Mouse (Mus musculus) embryonic stem cell, embryonic (primary cell): ENCODE measurements around the gene Ptk7.

Source experiments
- CTCF ChIA-PET, 4 experiments: fragments of 300-600 bp in 2 of 4; fragments of 350-600 bp in 2 of 4; sonication (Branson Sonifier 250); formaldehyde crosslinking; loops; one replicate each; lab custom pipeline; 2022; ENCODE audit warnings: inconsistent platforms in 2 of 4; lab: Charles Lee
- POLR2A ChIA-PET, 4 experiments: fragments of 300-600 bp in 2 of 4; fragments of 350-600 bp in 2 of 4; sonication (Branson Sonifier 250); formaldehyde crosslinking; loops; one replicate each; lab custom pipeline; 2022; ENCODE audit warnings: antibody characterized with exemption in 4 of 4, inconsistent platforms in 1 of 4; lab: Charles Lee

The Ptk7 gene

GRCm38 (mm10) chr17:46650232-46651031 is 21.1 kb upstream of the Ptk7 start, which contains the start of gene Cul7:
TSS of gene Cul7 (plus strand) at chr17:46650337.
- CTCF ChIA-PET: interaction anchor here in 2 of 4 experiments (0.7 to 0.8 kb wide), 2 partner anchors 44 to 65 kb away, joined by 3 read pairs; no protein-coding TSS in a partner anchor
- POLR2A ChIA-PET: interaction anchor here in 3 of 4 experiments (0.6 to 3.2 kb wide), 24 partner anchors 9 to 490 kb away, joined by 3 to 17 read pairs (median 4); partner anchors contain the start of genes Ppp2r5d (in 2 of the 3), Rrp36 (in 2 of the 3) and Ptk7 (in 1 of the 3)

GRCm38 (mm10) chr17:46649811-46650210 is 20.5 kb upstream of the Ptk7 start:
- CTCF ChIA-PET: no interaction called here
- POLR2A ChIA-PET: interaction anchor here in 3 of 4 experiments (0.6 to 3.2 kb wide), 16 partner anchors 8 to 466 kb away, joined by 3 to 17 read pairs (median 5); partner anchors contain the start of genes Rrp36 (in 2 of the 3), Ppp2r5d (in 1 of the 3) and Ptk7 (in 1 of the 3)

- CTCF ChIA-PET: interaction anchor here in 2 of 4 experiments (0.6 kb wide), 2 partner anchors 30 to 92 kb away, joined by 3 to 6 read pairs; partner anchors contain the start of gene Mea1 (in 1 of the 2)
- POLR2A ChIA-PET: interaction anchor here in 2 of 4 experiments (1.0 to 2.1 kb wide), 4 partner anchors 11 to 31 kb away, joined by 3 to 8 read pairs (median 4); no protein-coding TSS in a partner anchor
Observed at GRCm38 (mm10) chr17:46648436-46648835, 19.1 kb upstream of the Ptk7 start.

- POLR2A ChIA-PET: interaction anchor here in 3 of 4 experiments (0.5 to 2.1 kb wide), 7 partner anchors 9 to 211 kb away, joined by 3 to 8 read pairs (median 3); partner anchors contain the start of genes Bicral (in 1 of the 3) and Klhdc3 (in 1 of the 3)
- CTCF ChIA-PET: interaction anchor here in 1 of 4 experiments (0.6 kb wide), 1 partner anchor 51 kb away, joined by 7 read pairs; no protein-coding TSS in a partner anchor
Observed at GRCm38 (mm10) chr17:46647279-46647678, 18.0 kb upstream of the Ptk7 start.

DNA sequence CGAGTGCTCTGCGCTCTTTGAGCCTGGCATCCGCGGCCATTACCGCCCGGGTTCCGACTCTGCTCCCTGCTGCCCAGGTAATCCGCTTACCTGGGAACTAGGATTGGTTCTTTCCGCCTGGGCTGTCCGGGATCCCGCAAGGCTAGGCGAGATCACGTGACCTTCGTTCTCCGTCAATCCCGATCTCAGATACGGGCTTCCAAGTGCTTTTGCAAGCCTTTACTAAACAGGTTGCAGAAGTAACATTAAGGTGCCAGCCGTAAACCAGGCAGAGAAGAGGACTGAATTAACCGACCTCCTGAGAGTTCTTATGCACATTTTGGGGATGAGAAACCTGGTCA is 17.0 kb upstream of the Ptk7 start:
- ChIA-PET POLR2A (no interaction called here), CTCF (no interaction called here)

DNA sequence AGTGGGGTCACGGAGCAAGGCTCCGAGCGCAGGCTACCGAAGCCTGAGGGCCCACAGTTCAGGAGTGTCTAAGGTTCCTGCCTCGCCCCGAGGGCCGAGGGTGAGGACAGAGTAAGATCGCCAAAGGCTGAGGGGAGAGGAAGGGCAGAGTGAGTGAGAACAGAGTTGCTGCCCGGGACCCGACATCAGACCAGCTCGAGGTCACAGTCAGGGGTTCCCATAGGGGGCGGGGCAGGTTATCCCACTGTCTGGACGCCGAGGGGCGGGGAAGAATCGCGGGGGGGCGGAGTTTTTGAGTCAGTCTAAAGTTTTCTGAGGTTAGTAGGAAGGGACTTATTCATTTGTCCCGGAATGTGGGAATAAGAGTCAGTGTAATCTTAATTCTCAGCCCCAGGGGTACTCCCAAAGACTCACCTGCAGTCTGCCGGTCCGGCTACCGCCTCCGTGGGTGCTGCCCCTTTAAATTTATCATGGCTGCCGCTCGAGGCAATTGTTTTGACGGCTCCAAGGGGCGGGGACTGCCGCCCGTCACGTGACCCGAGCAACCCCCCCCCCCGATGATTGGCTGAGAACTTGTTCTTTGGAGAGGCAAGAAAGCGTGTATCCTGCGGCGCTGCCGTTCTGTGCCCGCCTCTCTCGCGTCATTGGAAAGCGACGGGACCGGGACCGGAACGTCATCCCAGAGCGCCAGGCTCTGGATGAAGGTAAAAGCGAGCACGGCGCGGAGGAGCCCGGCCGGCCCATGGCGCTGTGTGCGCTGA is 16.4 kb upstream of the Ptk7 start, which contains the start of the genes Klc4 and Mrpl2:
TSS of gene Klc4 (minus strand) at position 462 of the 761 bp plus-strand sequence.
TSS of gene Mrpl2 (plus strand) at position 669 of the 761 bp plus-strand sequence.
- ChIA-PET CTCF (interaction anchor here in 2 of 4 experiments (0.6 to 1.4 kb wide), 7 partner anchors 9 to 93 kb away, joined by 3 to 6 read pairs (median 4); partner anchors contain the start of genes Klhdc3 (in 1 of the 2), Ppp2r5d (in 1 of the 2) and Ptk7 (in 1 of the 2)), POLR2A (interaction anchor here in 3 of 4 experiments (0.6 to 3.2 kb wide), 23 partner anchors 9 to 258 kb away, joined by 3 to 21 read pairs (median 4); partner anchors contain the start of genes Ppp2r5d (in 2 of the 3), Ptk7 (in 2 of the 3), 2310039H08Rik (in 1 of the 3) and Cul9 (in 1 of the 3))

GRCm38 (mm10) chr17:46644916-46645475 is 15.7 kb upstream of the Ptk7 start:
- CTCF ChIA-PET: interaction anchor here in 3 of 4 experiments (0.6 to 2.2 kb wide), 9 partner anchors 8 to 119 kb away, joined by 3 to 14 read pairs (median 4); partner anchors contain the start of genes Klhdc3 (in 1 of the 3), Ppp2r5d (in 1 of the 3) and Ptk7 (in 1 of the 3)

GRCm38 (mm10) chr17:46644152-46644805 is 15.0 kb upstream of the Ptk7 start:
- ChIA-PET POLR2A (interaction anchor here in 3 of 4 experiments (0.7 to 3.2 kb wide), 20 partner anchors 8 to 1060 kb away, joined by 3 to 21 read pairs (median 4); partner anchors contain the start of genes Ppp2r5d (in 2 of the 3), Ptk7 (in 2 of the 3), Klhdc3 (in 1 of the 3) and Rrp36 (in 1 of the 3)), CTCF (interaction anchor here (0.6 to 2.2 kb wide), 9 partner anchors 8 to 119 kb away, joined by 3 to 14 read pairs (median 3); no protein-coding TSS in a partner anchor)

More at GRCm38 (mm10) chr17:46644916-46645475, 15.7 kb upstream of the Ptk7 start:
- POLR2A ChIA-PET: interaction anchor here in 3 of 4 experiments (0.6 to 3.2 kb wide), 29 partner anchors 8 to 1060 kb away, joined by 3 to 21 read pairs (median 4); partner anchors contain the start of genes Klhdc3 (in 2 of the 3), Ppp2r5d (in 2 of the 3), Ptk7 (in 2 of the 3) and 2310039H08Rik (in 1 of the 3)

- CTCF ChIA-PET: interaction anchor here in 1 of 4 experiments (0.9 kb wide), 2 partner anchors 31 to 41 kb away, joined by 3 read pairs; no protein-coding TSS in a partner anchor
- POLR2A ChIA-PET: interaction anchor here (0.6 to 1.6 kb wide), 9 partner anchors 8 to 860 kb away, joined by 3 to 5 read pairs (median 4); partner anchors contain the start of genes Cul7 (in 1 of the 4), Ppp2r5d (in 1 of the 4) and Taf8 (in 1 of the 4)
Observed at GRCm38 (mm10) chr17:46642060-46642459, 12.8 kb upstream of the Ptk7 start.

- CTCF ChIA-PET: interaction anchor here in 1 of 4 experiments (0.7 kb wide), 1 partner anchor 26 kb away, joined by 3 read pairs; no protein-coding TSS in a partner anchor
- POLR2A ChIA-PET: interaction anchor here in 2 of 4 experiments (0.6 to 1.2 kb wide), 2 partner anchors 9 to 39 kb away, joined by 3 read pairs; partner anchors contain the start of gene Mea1 (in 1 of the 2)
Observed at GRCm38 (mm10) chr17:46639929-46640328, 10.6 kb upstream of the Ptk7 start.

- POLR2A ChIA-PET: interaction anchor here (0.6 to 2.8 kb wide), 23 partner anchors 8 to 1321 kb away, joined by 3 to 17 read pairs (median 4); partner anchors contain the start of genes Klc4 (in 2 of the 4), Mrpl2 (in 2 of the 4), Dnph1 (in 1 of the 4) and Ppp2r5d (in 1 of the 4)
Observed at GRCm38 (mm10) chr17:46636831-46637523, 7.7 kb upstream of the Ptk7 start.

GRCm38 (mm10) chr17:46629685-46630441 is 559 bp upstream of the Ptk7 start:
- ChIA-PET CTCF (interaction anchor here in 3 of 4 experiments (0.5 to 1.6 kb wide), 21 partner anchors 7 to 1101 kb away, joined by 3 to 10 read pairs (median 4); partner anchors contain the start of genes Cul9 (in 1 of the 3), Gnmt (in 1 of the 3), Klc4 (in 1 of the 3) and Mrpl2 (in 1 of the 3)), POLR2A (interaction anchor here in 3 of 4 experiments (0.6 to 4.1 kb wide), 47 partner anchors 8 to 862 kb away, joined by 3 to 35 read pairs (median 4); partner anchors contain the start of genes Klc4 (in 2 of the 3), Mrpl2 (in 2 of the 3), Ppp2r5d (in 2 of the 3) and Abcc10 (in 1 of the 3))

More at GRCm38 (mm10) chr17:46636831-46637523, 7.7 kb upstream of the Ptk7 start:
- CTCF ChIA-PET: interaction anchor here (0.6 to 1.8 kb wide), 42 partner anchors 8 to 691 kb away, joined by 3 to 9 read pairs (median 4); partner anchors contain the start of genes Ptk7 (in 2 of the 4), Klc4 (in 1 of the 4), Klhdc3 (in 1 of the 4) and Mrpl2 (in 1 of the 4)

- CTCF ChIA-PET: interaction anchor here in 3 of 4 experiments (0.6 to 1.4 kb wide), 5 partner anchors 9 to 35 kb away, joined by 3 to 5 read pairs (median 3); partner anchors contain the start of genes Klc4 (in 1 of the 3) and Mrpl2 (in 1 of the 3)
- POLR2A ChIA-PET: interaction anchor here in 3 of 4 experiments (0.8 to 4.1 kb wide), 24 partner anchors 9 to 262 kb away, joined by 3 to 35 read pairs (median 6); partner anchors contain the start of genes Klc4 (in 2 of the 3), Mrpl2 (in 2 of the 3), Cnpy3 (in 1 of the 3) and Tbcc (in 1 of the 3)
Observed at GRCm38 (mm10) chr17:46628471-46628790, 873 bp downstream of the Ptk7 start.

DNA sequence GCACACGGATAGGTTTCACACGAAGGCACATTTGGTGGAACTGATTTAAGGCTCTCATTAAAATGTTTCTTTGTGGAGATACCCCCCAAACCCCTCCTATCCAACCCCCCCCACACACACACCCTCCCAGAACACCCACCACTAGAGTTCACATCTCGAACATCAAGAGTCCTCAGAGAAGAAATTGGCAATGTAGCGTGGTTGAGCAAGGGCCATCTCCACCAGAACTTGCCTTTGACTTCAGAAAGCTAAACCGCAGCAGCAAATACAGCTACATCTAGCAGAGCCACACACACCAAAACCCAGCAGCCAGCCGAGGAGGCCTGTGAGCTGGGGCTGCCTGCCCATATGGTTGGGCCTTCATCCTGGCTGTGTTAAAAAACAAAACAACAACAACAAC is 1.9 kb downstream of the Ptk7 start:
- ChIA-PET POLR2A (interaction anchor here in 3 of 4 experiments (0.6 to 1.7 kb wide), 6 partner anchors 10 to 143 kb away, joined by 3 to 7 read pairs (median 4); no protein-coding TSS in a partner anchor), CTCF (interaction anchor here in 2 of 4 experiments (0.6 to 1.3 kb wide), 2 partner anchors 10 to 181 kb away, joined by 4 to 5 read pairs; no protein-coding TSS in a partner anchor)
